Mouse (Mus musculus) spleen, postnatal 14 days (tissue): ENCODE data around the gene Rnf121.
"Not testable (repeated sequence)": the region's sequence is repeated elsewhere in the genome, so short reads cannot be mapped to it uniquely, and the experiment has no call there.

Experiments
- DNase-seq, 2 experiments: peaks; one replicate each; pipeline ENCODE4 v3.0.0; 2021 to 2022; ENCODE audit warnings: low spot score in 2 of 2

Rnf121 gene

DNA sequence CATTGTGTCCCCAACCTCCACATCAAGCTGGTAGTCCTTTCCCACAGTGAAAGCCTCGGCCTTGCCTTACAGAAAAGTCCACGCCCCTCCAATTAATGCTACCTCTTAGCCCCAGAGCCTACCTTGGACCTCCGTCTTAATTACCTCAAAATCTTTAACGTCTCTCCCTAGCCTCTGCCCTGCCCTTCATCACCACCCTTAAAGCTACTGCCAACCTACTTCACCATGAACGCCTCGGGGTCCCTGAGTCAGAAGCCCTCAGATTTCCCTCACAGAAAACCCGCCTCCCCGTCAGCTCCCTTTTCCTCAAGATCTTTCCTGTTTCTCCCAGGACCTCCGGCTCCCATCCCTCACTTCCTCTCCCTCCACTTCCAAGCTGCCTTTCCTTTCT lies 619 bp downstream of the Rnf121 start:
- no peak for DNase-seq

GRCm38 (mm10) chr7:102063891-102064290 lies 1.4 kb downstream of the Rnf121 start:
- no peak for DNase-seq

GRCm38 (mm10) chr7:102062203-102062602 lies 3.1 kb downstream of the Rnf121 start:
- no peak for DNase-seq

GRCm38 (mm10) chr7:102061353-102061752 lies 3.9 kb downstream of the Rnf121 start:
- no peak for DNase-seq

- not testable (repeated sequence) for DNase-seq
Observed at GRCm38 (mm10) chr7:102048524-102048923, 16.7 kb downstream of the Rnf121 start.

GRCm38 (mm10) chr7:102042314-102042713 lies 23.0 kb downstream of the Rnf121 start:
- DNase-seq = no peak

- DNase-seq = no peak
Observed at GRCm38 (mm10) chr7:102037318-102037717, 28.0 kb downstream of the Rnf121 start.

DNA sequence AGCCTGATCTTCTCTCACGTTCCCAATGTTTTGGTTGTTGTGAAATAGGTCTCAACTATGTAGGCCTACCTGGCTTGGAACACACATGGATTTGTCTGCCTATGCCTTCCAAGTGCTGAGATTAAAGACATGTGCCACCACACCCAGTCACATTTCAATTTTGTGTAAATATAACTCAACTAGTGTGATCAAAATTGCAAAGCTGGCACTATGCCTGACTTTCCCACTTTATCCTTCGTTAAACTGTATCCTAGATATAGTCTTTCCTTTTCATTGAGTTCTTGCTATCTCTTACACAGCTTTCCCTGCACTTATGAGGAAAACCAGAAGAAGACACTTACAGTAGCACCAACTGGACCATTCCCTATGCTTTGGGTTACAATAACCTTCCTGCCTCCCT lies 29.7 kb downstream of the Rnf121 start:
- DNase-seq = no peak

DNA sequence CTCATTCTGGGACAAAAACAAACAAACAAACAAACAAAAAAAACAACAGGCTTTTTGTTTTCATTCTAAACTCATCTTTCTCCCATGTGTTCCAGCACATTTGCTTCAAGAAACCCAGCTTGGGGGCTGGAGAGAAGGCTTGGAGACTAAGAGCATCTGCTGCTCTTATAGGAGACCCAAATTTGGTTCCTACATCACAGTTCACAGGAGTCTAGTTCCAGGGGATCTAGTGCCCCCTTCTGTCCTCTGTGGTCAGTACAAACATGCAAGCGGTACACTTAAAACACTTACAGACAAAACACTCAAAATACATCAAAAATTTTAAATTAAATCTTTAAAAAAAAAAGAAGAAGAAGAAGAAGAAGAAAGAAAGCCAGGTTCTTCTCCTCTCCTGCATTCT lies 30.4 kb downstream of the Rnf121 start:
- DNase-seq = no peak

DNA sequence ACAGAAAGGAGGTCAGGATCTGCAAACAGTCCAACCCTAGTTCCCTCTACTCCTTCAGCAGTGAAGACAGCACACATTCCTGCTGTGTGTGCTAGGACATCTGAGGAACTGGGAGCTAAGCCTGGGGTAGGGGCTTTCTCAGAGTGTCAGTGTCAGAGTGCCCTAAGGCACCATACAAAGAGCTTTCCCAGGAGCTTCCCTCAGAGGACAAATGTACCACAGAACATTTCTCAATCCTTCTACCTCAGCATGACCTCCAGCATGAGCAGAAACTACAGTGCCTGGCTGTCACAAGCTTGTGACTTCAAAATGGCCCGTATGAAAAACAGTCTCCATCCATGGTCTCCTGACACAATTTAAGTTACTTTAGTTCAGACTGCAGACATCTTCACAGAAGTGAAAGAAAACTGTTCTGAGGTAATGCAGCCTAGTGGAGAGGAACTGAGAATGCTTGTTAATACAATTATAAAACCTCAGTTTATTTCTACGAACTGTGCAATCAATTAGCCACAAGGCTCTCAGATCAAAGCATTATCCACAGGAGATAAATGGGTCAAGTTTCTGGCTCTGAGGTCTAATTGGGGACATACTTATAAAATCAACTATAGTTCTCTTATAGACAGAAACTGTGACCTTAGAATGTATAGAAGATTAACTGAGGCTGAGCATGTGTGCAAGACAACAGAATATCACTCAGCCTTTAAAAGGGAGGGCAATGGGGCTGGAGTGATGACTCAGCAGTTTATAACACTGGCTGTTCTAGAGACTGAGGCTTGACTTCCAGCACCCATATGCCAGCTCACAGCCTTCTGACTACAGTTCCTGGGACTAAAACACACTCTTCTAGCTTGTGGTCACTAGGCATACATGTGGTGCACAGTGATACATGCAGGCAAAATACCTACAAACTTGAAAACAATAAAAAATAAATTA lies 39.8 kb downstream of the Rnf121 start:
- DNase-seq = no peak

DNA sequence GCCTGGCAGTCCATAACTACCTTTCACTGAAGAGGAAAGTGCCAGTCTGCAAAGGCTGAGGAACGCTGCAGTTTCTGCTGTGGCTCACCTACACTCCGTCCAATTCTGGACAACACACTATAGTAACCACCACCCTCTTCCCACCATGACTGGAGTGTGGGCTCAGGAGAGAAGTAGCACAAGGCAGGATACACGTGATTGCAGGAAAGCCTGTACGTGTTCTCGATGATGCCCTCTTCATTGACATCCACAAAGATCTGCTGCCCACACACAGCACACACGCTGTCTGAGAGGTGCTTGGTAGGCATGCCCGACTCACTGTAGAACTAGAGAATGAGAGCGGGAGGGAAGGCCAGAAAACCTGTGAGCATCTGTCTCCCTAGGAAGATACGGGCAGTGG lies 41.4 kb downstream of the Rnf121 start:
- no peak for DNase-seq

GRCm38 (mm10) chr7:102020934-102021333 lies 44.3 kb downstream of the Rnf121 start:
- not testable (repeated sequence) for DNase-seq

GRCm38 (mm10) chr7:102019362-102019761 lies 45.9 kb downstream of the Rnf121 start:
- DNase-seq = no peak

DNA sequence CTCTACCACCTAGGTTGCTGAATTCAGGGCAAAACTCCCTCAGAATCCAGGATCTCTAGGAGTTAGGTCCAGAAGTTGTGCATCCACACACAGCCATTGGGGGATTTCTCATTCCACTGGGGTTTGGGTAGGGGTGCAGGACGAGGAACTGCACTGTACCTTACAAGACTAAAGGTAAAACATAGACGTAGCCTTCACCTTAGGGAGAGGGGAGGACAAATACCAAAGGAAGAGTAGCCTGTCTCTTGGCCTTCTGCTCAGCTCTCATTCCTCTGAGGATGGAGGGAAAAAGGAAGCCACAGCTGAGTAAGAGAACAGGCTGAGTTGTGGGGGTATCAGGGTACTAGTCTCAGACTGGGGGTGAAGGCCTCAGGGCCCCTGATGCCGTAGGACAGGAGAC lies 46.7 kb downstream of the Rnf121 start, which contains the start of gene Il18bp:
Gene Il18bp, minus strand, starts transcription at position 101 of the 400 bp plus-strand sequence.
- no peak for DNase-seq

DNA sequence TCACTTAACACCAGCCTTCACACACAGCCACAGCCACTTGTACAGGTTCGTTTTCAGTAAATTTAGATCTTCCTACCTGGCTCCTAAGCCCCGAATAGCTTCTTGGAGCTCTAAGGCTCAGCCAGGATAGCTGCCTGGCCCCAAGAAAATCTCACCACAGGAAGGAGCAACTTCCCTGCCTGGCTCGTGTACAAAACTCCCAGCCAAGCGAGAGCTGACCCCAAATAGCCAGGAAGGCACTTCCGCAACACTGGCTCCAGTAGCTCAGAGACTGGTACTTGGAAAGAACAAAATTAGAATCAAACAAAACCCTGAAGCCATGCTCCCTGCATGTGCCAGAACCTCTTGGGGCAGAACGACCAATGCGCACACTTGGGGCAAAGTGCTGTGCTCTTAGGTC lies 47.2 kb downstream of the Rnf121 start:
- no peak for DNase-seq

- DNase-seq = no peak
Observed at GRCm38 (mm10) chr7:102017452-102017851, 47.8 kb downstream of the Rnf121 start.

DNA sequence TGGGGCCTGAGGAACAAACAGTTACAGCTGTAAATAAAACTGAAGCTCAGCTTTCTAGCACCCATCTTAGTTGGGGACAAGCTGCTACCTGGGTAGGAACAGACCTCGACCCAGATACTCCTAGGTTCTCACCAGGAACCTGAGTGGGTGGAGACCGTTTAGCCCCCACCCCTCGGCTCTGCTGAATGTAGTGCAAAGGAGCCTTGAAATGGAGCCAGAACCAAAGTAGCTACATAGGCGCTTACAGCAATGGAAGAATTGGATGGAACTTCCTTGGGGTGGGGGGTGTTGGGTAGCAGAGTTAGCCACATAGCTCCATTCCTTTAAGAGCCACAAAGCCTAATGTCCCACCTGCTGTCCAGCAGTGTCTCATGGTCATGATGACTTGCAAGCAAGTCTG lies 48.3 kb downstream of the Rnf121 start:
- no peak for DNase-seq

- DNase-seq = no peak
Observed at GRCm38 (mm10) chr7:102014995-102015394, 50.3 kb downstream of the Rnf121 start.

- DNase-seq = no peak
Observed at GRCm38 (mm10) chr7:102013416-102013815, 51.9 kb downstream of the Rnf121 start.

- DNase-seq = no peak
Observed at GRCm38 (mm10) chr7:102011855-102012254, 53.4 kb downstream of the Rnf121 start.

GRCm38 (mm10) chr7:102006520-102006919 lies 58.7 kb downstream of the Rnf121 start:
- no peak for DNase-seq

DNA sequence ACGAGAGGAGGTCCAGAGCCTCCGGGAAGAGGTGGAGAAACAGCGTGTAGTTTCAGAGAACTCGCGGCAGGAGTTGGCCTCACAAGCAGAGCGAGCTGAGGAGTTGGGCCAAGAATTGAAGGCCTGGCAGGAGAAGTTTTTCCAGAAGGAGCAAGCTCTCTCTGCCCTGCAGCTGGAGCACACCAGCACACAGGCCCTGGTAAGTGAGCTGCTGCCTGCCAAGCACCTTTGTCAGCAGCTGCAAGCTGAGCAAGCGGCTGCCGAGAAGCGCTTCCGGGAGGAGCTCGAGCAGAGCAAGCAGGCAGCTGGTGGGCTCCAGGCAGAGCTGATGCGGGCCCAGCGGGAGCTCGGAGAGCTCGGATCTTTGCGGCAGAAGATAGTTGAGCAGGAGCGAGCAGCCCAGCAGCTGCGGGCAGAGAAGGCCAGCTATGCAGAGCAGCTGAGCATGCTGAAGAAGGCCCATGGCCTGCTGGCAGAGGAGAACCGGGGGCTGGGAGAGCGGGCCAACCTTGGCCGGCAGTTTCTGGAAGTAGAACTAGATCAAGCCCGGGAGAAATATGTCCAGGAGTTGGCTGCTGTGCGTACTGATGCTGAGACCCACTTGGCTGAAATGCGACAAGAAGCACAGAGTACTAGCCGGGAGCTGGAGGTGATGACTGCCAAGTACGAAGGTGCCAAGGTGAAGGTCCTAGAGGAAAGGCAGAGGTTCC lies 64.2 kb downstream of the Rnf121 start:
- DNase-seq = no peak

DNA sequence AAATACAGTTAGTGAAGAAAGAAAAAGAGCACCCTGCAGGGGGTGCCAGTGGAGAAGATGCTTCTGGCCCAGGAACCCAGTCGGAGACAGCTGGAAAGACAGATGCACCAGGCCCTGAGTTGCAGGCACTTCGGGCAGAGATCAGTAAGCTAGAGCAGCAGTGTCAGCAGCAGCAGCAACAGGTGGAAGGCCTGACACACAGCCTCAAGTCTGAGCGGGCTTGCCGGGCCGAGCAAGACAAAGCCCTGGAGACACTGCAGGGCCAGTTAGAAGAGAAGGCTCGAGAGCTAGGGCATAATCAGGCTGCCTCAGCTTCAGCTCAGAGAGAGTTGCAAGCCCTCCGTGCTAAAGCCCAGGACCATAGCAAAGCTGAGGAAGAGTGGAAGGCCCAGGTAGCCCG lies 65.0 kb downstream of the Rnf121 start:
- no peak for DNase-seq
